Mouse (Mus musculus) spleen, postnatal 4 days (tissue): ENCODE measurements around the gene Tsga10ip.

ENCODE experiments used
- DNase-seq, 2 experiments: peaks; one replicate each; pipeline ENCODE4 v3.0.0; 2022; ENCODE audit warnings: low spot score in 2 of 2

Tsga10ip gene

DNA sequence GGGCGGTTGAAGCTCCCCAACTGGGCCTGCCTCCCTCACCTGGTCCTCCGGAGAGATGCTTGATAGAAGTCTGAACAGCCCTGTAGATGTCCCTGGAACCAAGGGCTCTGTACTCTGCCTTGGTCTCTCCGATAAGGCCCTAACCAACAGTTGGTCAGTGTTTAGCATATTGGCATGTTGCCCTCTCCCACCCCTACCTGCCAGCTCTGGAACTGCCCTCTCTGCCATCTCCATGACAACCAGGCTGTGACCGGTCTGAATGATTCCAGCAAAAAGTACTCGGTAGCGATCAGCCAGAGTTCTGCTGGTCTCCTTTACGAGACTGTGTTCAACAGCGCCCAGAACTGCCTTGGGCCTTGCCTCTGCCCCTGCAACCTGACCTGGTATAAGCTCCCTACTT is at the start of gene Tsga10ip:
Tsga10ip (minus strand) TSS at position 234 of the 400 bp plus-strand sequence.
- DNase-seq, result no peak

DNA sequence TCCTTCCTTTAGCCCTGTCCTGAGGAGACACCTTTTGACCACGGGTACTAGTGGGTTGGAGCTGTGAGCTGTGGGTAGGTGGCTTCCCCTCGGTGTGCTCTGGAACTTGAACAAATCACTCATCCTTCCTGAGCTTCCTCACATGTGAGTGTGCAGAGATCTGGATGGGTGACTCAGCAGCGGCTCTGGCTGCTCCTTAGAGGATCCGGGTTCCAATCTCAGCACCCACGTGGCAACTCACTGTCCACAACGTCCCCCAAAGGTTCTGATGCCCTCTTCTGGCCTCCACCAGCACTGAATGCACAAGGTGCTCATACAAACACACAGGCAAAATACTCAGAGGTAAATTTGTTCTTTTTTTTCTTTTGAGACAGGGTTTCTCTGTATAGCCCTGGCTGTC is 49.4 kb upstream of the Tsga10ip start:
- no peak for DNase-seq

DNA sequence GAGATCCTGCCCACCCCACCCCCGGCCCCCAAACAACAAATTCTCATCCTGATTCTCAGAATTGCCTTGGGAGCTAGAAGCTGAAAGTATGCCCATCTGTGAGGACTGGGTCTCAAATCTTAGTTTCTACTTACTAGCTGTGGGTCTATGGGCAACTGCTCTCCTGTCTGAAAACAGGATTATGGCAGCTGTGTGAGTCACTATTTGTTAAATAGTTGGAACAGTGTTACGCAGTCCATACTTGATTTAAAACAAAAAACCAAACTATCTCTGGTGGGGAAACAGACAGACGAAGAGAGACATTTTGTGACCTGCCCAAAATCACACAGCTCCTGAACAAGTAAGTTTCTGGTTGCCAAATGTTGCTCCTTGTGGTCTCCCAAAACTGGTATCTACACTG is 47.3 kb upstream of the Tsga10ip start:
- no peak for DNase-seq

DNA sequence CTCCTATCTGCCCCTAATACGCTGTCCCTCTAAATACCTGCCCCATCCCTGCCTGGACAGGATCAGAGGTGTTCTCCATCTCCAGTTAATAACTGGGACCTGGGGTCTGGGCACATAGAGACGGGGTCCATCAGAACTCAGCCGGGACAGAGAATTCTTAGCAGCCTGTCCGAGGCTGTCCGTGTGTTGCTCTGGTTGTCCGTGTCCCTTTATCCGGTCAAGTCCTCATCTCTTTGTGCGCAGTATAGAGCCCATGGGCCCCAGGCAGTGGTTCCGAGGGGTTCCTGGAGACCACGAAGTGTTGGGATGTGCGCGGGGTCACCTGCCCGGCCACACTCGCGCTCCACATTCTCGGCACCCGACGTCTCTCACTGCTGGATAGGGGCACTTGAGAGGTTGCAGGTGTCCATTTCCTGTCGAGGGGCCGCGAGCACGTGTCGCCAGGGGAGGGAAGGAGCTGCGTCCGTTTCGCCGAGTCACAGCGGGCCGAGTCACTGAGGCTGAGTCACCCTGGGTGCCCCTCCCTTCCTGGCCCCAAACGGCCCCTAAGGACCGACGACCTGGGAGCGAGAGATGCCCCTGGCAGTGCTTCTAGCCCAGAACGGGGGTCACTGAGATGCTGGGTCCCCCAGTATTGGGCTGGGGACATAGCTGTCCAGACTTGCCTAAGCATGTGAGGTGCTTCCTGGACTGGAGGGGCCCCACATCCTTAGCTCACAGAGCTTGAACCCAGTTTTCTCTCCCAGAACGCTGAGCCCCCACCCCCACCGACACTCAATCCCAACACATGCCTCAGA is 46.2 kb upstream of the Tsga10ip start:
- DNase-seq, result peak in 1 of 2 experiments; percentile 36

DNA sequence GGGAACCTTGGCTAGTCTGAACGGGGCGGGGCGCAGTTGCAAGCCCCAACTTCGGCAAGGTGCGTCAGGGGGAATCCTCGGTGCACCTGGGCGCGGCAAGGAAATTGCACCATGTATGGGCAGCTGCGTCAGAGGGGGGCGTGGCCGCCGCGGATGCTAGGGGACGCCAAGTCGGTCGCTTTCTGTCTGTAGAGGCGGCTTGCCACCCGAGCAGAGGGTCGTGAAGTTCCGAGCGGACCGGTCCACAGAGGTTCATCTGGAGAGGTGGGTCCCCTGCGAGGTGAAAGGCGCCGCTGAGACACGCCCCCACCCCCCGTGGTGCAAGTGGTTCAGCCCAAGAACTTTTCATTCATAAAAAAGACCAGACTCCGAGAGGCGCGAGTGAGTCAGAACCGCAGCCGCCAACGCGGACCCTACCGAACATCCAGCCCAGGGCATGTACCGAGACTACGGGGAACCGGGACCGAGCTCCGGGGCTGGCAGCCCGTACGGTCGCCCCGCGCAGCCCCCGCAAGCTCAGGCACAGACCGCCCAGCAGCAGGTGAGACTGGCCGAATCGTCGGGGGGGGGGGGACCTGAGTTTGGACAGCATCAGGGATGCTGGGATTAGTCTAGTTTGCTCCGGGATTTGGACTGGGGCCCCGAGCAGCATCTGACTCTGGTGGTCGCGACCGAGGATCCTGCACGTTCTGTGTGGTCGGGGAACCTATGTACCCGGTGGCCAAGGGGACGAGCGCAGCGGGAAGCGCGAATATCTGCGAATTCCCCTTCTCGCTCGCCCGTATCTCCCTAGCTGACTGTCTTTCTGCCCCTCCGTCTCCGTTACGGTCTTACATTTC is 45.4 kb upstream of the Tsga10ip start, which contains the start of gene Fosl1:
Fosl1 (plus strand) TSS at position 33 of the 839 bp plus-strand sequence.
- DNase-seq, result peak; percentile 70 to 86

DNA sequence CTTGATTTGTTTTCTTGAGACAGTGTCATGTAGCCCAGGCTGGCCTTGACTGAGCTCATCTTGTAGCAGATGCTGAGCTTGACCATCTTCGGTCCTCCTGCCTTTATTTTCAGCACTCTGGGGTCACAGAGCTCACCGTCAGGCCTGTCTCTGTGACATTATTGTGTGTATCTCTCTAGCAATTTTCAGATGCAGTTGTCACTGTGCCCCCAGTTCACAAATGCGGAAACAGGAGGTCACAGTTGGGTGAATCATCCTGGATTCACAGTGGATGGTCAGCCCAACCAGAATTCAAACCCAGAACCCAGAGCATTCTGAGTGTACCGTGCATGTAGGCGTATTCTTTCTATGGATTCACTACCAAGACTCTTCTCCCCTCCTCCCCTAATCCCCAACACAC is 43.4 kb upstream of the Tsga10ip start:
- DNase-seq, result no peak

DNA sequence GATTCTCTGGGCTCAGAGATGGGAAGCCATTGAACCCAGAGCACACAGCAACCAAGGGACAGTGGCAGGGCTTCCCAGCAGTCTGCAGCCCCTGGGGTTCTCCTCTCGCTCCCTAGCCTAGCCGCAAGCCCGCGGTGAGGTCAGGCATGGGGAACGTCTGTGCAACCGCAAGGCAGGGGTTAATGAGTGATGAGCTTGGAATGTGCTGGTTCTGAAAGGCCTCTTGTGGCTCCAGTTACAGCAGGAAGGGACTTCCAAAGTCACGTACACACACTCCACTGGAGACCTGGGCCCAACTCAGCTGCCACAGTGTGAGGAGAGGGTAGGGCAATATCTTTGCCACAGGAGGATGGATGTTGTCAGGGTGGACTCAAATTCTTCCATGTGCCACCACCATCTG is 42.6 kb upstream of the Tsga10ip start:
- DNase-seq, result no peak

DNA sequence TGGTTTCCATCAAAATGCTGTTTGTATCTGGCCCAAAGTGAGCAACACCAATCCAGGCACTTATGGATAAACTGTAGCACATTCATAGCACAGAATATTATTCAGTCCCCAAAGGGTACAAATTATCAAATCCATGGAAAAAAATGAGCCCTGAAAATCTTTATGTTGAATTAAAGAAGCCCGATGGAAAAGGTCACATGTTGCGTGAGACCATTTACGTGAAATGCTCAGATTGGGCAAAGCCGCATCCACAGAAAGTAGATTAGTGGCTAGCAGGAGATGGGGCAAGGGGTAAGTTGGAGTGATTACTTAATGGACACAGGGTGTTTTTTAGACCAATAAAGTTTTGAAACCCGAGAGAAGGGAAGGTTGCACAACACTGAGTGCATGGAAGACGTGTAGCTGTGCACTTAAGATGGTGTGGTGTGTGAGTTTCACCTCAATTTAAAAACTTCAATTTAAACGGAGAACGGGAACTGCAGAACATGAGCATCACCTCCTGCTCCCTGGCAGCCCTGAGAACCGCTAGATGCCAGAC is 42.1 kb upstream of the Tsga10ip start:
- DNase-seq, result no peak

DNA sequence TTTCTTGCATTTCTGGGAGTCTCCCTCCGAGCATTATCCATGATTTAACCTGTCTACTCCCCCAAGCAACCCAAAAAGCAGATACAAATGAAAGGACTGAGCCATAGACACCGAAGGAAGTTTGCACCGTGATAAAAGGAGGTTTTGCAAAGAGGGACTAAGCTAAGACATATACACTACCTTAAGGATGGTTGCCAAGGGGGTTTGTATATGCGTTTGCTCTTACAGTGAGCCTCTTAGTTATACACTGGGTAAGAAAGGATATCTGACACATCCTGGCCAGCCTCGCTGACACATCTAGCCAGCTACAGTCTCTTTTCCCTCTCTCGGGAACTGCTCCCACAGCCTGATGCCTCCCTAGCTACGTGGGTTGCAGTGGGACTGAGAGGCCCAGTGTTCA is 31.6 kb upstream of the Tsga10ip start:
- DNase-seq, result no peak

DNA sequence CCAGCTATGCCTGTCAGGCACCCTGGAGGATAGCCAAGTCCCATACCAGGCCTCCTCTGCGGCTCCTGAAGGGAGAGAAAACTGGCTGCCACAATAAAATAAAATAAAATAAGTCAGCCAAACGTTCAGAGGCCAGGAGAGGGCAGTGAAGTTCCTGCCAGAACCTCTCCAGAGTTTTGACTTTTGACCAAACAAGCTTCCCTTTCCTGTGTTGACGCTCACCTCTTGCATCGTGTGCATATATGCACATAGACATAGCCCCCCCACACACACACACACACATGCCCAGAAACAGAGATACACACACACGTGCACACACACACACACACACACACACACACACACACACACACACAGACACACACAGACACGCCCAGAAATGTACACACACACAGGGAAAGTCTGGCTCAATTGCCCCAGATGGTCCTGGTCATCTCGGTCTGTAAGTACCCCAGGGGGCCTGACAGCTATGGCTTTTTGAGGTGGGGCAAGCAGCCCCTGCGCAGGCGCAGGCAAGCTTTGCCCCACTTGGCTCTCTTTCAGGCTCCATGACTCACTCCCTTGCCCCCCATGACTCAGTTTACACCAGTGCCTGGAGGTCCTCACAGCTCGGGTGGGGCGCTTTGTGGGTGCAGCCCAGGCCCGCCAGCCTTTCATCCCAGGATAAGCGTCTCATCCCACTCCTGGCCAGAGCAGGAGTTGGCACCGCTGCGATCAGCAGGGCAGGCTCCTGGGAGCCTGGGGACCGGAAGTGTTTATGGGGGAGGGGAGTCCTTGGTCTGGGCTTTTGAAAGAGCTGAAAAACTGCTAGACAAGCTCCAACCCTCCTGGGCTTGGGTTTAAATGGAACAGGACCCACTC is 30.9 kb upstream of the Tsga10ip start:
- DNase-seq, result peak in 1 of 2 experiments; percentile 70

DNA sequence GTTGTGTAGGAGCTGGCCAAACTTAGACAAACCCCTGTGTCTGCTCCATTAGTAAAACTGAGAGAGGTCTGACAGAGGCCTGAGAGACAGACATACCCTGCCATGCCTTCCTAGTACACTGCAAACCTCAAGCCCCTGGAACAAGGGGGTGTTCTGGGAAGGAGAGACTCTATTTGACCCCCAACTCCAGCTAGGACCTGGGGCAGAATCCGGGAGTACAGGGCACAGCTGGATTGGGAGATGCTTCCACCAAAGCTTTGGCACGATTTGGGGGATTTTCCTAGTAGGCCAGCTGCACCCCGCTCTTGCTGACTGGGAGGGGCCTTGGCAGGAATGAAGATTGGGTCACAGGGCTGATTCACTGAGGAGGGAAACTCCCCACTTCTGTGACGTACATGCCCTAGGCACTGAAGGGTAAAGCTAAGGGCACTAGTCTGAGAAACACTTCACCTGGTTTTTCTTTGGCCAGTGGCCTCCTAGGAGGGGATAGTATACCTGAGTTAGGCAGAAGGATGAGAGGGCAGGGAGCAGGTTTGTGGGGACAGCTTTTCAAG is 29.7 kb upstream of the Tsga10ip start:
- DNase-seq, result no peak

DNA sequence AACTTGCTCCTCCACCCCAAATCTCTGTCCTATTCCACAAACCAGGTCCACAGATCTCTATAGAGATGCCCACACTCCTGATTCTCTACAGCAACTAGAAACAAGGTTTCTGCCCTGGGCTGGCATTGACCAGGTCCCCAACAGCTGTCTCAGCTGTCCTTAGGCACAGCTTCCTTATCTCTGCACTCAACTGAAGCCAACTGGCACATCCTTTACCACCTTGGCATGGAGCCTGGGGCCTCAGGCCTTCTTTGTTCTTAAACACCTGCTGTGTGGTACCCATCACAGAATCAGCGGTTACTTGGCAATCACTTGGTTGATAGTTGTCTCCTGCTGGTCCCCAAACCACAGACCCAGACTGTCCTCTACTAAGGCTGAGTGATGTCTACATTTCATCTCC is 28.1 kb upstream of the Tsga10ip start:
- DNase-seq, result no peak

DNA sequence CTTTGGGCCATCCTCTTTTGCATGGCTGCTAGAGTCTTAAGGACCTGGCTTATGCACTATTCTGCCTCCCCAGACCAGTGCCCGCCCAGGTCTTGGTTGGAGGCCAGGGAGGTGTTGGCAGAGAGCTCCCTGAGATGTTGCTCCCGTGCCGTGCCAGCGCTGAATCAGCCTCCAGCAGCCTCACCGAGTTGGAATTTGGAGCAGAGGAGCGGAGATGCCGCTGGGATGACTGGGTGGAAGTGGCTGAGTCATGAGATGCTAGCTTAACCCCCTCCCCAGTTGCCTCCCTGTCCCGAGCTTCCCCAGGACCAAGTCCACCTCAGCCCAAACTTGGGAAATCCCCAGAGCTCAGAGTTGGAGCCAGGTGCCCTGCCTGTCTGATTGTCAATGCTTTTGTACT is 27.5 kb upstream of the Tsga10ip start:
- no peak for DNase-seq

DNA sequence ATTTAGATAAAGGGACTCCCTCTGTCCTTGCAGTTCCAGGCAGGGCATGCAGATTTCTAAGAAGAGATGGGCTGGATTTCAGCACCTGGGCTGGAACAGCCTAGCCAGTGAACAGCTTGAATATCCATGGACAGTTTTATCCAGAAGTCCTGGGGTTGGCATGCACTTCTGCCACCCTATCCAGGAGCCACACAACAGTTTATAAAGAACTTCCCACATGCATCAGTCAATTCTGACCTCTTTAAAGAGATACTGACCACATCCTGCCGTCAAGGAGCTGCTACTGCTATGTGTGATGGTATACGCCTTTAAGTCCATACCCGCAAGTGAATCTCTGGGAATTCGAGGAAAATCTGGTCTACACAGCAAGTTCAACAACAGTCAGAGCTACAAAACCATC is 26.9 kb upstream of the Tsga10ip start:
- no peak for DNase-seq

DNA sequence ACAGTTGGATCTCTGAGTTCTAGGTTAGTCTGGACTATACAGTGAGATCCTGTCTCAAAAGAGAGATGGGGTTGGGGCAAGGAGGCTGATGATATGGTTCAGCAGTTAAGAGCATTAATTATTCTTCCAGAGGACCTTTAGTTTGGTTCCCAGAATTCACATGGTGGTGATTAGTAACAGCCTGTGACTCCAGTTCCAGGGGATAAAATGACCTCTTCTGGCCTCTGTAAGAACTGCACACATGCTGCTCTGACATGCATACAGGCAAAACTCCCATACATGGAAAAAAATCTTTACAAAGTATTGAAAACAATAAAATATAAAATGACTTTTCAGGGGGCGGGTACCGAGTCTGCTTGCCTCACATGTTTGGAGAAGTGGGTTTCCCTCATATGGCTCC is 25.8 kb upstream of the Tsga10ip start:
- no peak for DNase-seq

DNA sequence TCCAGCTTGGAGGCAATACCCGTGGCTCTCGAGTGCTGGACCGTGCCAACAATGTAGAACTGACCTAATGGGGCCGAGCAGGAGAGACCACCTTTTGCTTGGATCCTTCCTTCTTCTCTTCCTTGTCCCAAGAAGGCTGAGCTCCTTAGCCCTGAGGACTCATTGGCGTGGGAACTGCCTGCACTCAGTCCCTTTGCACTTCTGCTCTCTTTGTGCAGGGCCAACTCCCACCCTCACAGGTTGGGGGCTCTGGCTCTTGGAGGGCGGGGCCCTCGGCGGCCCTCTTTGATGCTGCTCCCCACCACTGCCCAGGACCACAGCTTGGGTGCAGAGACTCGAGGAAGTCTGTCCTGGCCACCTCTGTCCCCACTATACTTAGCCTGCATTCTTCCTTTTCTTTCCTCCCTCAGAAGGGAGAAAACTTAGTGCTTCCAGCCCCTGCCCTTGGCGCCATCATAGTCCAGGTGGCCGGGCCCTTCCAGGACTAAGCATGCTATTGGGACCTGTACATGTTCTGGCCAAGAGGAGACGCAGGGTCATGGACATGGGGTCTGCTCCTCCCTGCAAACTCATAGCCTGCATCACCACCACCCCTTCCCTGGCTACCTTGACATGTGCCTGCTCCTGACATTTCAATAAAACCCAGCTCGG is 24.4 kb upstream of the Tsga10ip start:
- no peak for DNase-seq

DNA sequence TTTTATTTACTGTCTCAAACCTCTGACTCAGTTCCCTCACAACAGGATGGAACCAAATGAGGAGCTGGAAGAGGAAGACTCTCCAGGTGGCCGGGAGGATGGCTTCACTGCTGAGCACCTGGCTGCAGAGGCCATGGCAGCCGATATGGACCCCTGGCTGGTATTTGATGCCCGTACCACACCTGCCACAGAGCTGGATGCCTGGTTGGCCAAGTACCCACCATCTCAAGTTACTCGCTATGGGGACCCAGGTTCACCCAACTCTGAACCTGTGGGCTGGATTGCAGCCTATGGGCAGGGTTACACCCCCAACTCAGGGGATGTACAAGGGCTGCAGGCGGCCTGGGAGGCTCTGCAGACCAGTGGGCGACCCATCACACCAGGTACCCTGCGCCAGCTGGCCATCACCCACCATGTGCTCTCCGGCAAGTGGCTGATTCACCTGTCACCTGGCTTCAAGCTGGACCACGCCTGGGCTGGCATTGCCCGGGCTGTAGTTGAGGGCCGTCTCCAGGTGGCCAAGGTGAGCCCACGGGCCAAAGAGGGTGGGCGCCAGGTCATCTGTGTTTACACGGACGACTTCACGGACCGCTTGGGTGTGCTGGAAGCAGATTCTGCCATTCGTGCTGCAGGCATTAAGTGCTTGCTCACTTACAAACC is 23.7 kb upstream of the Tsga10ip start:
- DNase-seq, result no peak

DNA sequence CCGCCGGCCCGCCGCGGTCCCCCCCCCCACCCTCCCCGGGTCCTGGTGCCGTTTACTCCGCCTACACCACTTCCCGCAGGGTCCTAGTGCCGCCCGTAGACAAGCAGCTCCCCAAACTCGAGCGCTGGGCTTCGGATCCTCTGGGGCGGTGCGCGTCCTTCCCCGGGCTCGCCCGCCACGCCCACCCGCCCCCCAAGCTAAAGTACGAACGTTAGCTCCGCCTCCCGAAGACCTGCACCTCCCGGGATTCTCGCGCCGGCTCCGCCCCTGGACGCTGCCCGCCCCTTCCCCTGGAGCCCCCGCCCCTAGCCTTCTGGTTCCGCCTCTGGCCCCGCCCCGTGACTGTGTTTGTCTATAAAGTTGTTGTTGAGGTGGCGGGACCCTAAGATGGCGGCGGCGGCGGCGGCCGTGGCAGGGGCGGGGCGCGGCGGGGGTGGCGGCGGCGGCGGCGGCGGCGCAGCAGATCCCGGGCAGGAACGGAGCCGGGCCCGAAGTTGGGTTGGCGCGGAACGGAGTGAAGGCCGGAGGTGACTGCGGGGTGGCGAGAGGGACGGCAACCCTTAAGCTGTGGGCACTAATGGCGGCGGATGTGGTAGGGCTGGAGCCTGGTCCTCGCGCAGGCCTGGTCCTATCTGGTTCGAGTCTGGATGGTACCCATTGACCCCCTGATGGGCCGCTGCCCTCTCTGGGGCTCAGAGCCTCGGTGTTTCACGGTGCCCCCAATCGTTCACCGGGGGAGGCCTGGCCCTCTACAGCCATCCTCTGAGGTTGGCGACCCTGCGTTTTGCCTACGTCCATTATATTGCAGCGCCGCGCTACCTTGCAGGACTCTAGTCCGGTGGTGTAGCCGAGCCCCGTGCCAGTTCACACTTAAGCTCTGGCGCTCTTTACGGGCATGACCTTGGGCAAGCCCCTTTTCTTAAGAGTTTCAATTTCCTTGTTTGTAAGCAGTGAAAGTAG is 22.7 kb upstream of the Tsga10ip start, which contains the start of the genes Drap1 and AI837181:
Drap1 (minus strand) TSS at position 198 of the 960 bp plus-strand sequence.
AI837181 (plus strand) TSS at position 363 of the 960 bp plus-strand sequence.
- peak; percentile 97 to 98 for DNase-seq
